Mouse (Mus musculus) neutrophil, adult 83 days (primary cell): ENCODE results near the gene Zfp638. TPM values are rescaled to one million over a fixed set of nuclear protein-coding genes. Genes with fewer than 3 reads are reported as not detected.

Experiments used
- total RNA-seq, 2 experiments: library from RNA; stranded (reverse); gene quantifications; one replicate each; pipeline ENCODE4 v1.2.4; 2023

Zfp638 gene
- total RNA-seq, result 10 to 100 TPM; 92.6 to 93.6 TPM

DNA sequence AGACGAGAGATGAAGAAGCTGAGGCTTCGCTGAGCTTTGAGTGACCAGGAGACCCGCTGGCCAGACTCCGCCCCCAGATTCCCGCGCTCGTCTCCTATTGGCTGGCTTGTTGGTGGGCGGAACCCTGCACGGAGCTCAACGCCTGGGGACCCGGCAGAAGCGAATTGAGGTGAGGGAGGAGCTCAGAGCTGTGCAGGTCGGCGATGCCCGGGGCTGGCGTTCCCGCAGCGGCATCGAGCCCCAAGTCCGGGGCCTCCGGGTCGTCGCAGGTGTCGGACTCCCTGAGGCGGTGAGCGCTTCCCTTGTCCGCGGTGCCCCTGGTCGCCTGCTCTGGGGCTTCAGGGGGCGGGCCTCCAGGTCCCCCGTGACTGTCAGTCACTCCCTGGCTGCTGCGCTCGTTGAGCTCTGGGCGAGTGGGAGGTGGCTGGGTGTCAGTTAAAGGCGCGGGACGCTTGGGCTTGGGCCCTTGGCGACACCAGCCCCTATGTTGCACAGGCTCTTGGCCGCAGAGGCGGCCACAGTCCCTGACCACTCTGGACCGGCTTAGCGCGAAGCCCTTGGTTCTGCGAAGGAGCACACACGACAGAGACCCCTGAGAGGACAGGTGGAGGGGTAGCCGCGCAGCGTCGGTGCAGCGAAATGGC is at the start of gene Zfp638:
Gene Zfp638, plus strand, starts transcription at position 156 of the 644 bp plus-strand sequence.

DNA sequence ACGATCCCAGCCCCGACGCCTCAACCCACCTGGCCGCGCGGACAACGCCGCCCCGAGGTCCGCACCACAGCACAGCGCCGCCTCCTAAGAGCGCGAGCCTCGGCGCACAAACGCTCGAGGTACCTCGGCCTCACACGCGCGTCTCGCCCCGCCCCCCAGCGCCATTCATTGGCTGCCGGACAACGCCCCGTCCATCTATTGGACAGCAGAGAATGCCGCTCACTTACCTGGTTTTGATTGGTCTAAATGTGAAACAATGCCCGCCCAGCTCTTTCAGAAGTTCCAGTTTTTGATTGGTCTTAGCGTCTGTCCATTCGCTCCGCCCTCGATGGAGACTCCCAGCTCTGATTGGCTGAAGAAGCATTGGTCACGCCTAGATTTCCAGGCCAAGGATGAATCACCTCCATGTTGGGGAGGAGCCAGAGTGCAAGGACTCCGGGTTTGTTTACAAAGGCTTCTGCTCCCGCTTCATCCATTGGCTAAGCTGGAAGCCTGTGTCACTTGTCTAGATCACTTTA is 35.2 kb upstream of the Zfp638 start, which contains the start of gene Paip2b:
Gene Paip2b, minus strand, starts transcription at position 136 of the 518 bp plus-strand sequence.

DNA sequence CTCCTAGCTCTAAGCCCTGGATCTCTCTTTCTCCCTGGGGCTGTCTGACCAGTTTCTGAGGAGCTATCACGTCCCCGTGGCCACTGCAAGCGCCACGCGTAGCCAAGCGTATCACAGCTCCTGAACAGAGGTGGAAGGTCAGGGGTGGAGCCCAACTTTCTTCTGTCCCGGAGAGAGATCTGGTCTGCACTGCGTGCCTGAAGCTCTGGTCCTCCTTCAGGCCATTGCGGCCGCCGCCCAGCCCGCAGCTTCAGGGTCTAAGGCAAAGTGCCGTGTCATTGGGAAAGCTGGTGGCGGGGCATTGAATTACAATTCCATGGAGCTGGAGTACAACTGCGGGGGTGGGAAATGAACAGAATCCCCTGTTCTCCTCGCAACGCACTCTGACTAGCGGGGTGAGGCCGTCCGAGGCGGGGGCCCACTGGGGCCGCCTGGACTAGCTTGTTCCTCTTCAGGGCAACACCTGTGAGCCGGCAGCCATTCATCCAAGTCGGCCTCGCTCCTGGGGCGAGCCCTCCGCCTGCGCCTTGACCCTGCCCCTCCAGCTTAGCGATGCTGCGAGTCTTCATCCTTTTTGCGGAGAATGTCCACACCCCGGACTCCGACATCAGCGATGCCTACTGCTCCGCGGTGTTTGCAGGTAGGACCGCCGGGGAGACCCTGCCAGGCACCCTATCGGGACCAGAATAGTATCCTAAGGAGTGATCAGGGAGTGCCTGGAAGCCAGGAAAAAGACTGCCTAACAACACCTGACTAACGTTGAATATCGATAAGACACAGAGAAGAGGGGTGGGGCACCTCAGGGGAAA is 141.7 kb downstream of the Zfp638 start, which contains the start of gene Dysf:
Gene Dysf, plus strand, starts transcription at position 228 of the 809 bp plus-strand sequence.

Other genes starting within 250 kb of the Zfp638 start
- gene Clec4f, start 210.9 kb upstream of the Zfp638 start, total RNA-seq, result not detected
- not detected for gene Cd207, start 189.3 kb upstream of the Zfp638 start, total RNA-seq
- not detected for gene Vax2, start 155.8 kb upstream of the Zfp638 start, total RNA-seq
- gene Atp6v1b1, start 124.1 kb upstream of the Zfp638 start, total RNA-seq, result not detected
- not detected for gene Ankrd53, start 104.5 kb upstream of the Zfp638 start, total RNA-seq
- gene Tex261, start 91.3 kb upstream of the Zfp638 start, total RNA-seq, result 10 to 100 TPM; 39.9 to 57.4 TPM
- gene Nagk, start 72.1 kb upstream of the Zfp638 start, total RNA-seq, result 10 to 100 TPM; 16.3 to 18.2 TPM
- 1 to 10 TPM; 5.0 to 7.6 TPM for gene Paip2b, start 35.4 kb upstream of the Zfp638 start, total RNA-seq
- gene Dysf, start 141.5 kb downstream of the Zfp638 start, total RNA-seq, result under 1 TPM; 0.09 to 0.13 TPM